Mouse (Mus musculus): ENCODE results near the gene Rnf40. TPM values are rescaled to one million over a fixed set of nuclear protein-coding genes. Genes with fewer than 3 reads are reported as not detected.

The Rnf40 gene
- total RNA-seq, 1 experiment: 71.0 TPM

GRCm38 (mm10) chr7:127604256-127604655 is 15.7 kb downstream of the Rnf40 start:
- Histone ChIP-seq H3K4me3 (ENCODE audit: insufficient read depth in 1 of 2, low read depth in 1 of 2, low read length in 2 of 2, poor library complexity in 1 of 2, severe bottlenecking in 1 of 2) (0 out of 4 replicates have a peak overlapping the region, but pooled peaks of 1 of the 2 experiments have one; percentile 12), H3K36me3 (ENCODE audit: control insufficient read depth, insufficient read depth, low read length, poor library complexity, severe bottlenecking) (peaks cover 37% of the 10 kb centered on the region), H3K27ac (ENCODE audit: insufficient read depth, low read depth, low read length, poor library complexity, severe bottlenecking) (no peak overlapping the region), H3K4me1 (ENCODE audit: control insufficient read depth in 2 of 2, insufficient read depth in 2 of 2, low read length in 2 of 2, poor library complexity in 1 of 2) (peaks cover 0 to 5% of the 10 kb centered on the region in 2 experiments; a peak in 2 of 4 replicates), H3K9ac (ENCODE audit: insufficient read depth, low read depth, low read length, poor library complexity, severe bottlenecking) (peak overlapping the region; percentile 23; the same call in 1 of the 2 replicates), H3K9me3 (ENCODE audit: control insufficient read depth, insufficient read depth, low read depth, low read length) (no peaks in the 10 kb centered on the region)
- DNase-seq (ENCODE audit: low read depth, low spot score): no peak
- TF ChIP-seq ZC3H11A (IDR thresholded peaks at IDR 0.05; ENCODE audit: borderline replicate concordance, low read depth, low read length) (no peak), MAFK (IDR thresholded peaks at IDR 0.05; ENCODE audit: insufficient read depth, low read depth, low read length) (no peak), ZNF384 (IDR thresholded peaks at IDR 0.05; ENCODE audit: low read depth, low read length) (no peak), HCFC1 (IDR thresholded peaks at IDR 0.05; ENCODE audit: borderline replicate concordance, insufficient read depth, low read length) (no peak)
- in situ Hi-C loops (cut with MboI; ENCODE audit: low sequenced_read_pairs in 2 of 2, unreplicated experiment in 2 of 2): no loop called here

- H3K4me1 ChIP-seq (ENCODE audit: control insufficient read depth in 2 of 2, insufficient read depth in 2 of 2, low read length in 2 of 2, poor library complexity in 1 of 2): peaks cover 0 to 5% of the 10 kb centered on the region in 2 experiments; a peak in 2 of 4 replicates
- DNase-seq (ENCODE audit: low read depth, low spot score): no peak
- no peak overlapping the region for H3K4me3 ChIP-seq (ENCODE audit: insufficient read depth in 1 of 2, low read depth in 1 of 2, low read length in 2 of 2, poor library complexity in 1 of 2, severe bottlenecking in 1 of 2)
- peaks cover 40% of the 10 kb centered on the region for H3K36me3 ChIP-seq (ENCODE audit: control insufficient read depth, insufficient read depth, low read length, poor library complexity, severe bottlenecking)
- peaks cover 12% of the 10 kb centered on the region for H3K9me3 ChIP-seq (ENCODE audit: control insufficient read depth, insufficient read depth, low read depth, low read length)
- in situ Hi-C loops (cut with MboI; ENCODE audit: low sequenced_read_pairs in 2 of 2, unreplicated experiment in 2 of 2): no loop called here
- no peak for TF ChIP-seq MAFK (IDR thresholded peaks at IDR 0.05; ENCODE audit: insufficient read depth, low read depth, low read length)
- TF ChIP-seq HCFC1 (IDR thresholded peaks at IDR 0.05; ENCODE audit: borderline replicate concordance, insufficient read depth, low read length): no peak
- no peak for TF ChIP-seq ZNF384 (IDR thresholded peaks at IDR 0.05; ENCODE audit: low read depth, low read length)
- H3K27ac ChIP-seq (ENCODE audit: insufficient read depth, low read depth, low read length, poor library complexity, severe bottlenecking): no peak overlapping the region
- H3K9ac ChIP-seq (ENCODE audit: insufficient read depth, low read depth, low read length, poor library complexity, severe bottlenecking): no peak overlapping the region
Measured at GRCm38 (mm10) chr7:127607150-127607549, 18.6 kb downstream of the Rnf40 start.

- Histone ChIP-seq H3K27ac (ENCODE audit: insufficient read depth, low read depth, low read length, poor library complexity, severe bottlenecking) (peak overlapping the region; percentile 13; the same call in 1 of the 2 replicates), H3K4me1 (ENCODE audit: control insufficient read depth in 2 of 2, insufficient read depth in 2 of 2, low read length in 2 of 2, poor library complexity in 1 of 2) (peaks cover 0 to 3% of the 10 kb centered on the region in 2 experiments; a peak in 1 of 4 replicates), H3K9ac (ENCODE audit: insufficient read depth, low read depth, low read length, poor library complexity, severe bottlenecking) (no peak overlapping the region), H3K4me3 (ENCODE audit: insufficient read depth in 1 of 2, low read depth in 1 of 2, low read length in 2 of 2, poor library complexity in 1 of 2, severe bottlenecking in 1 of 2) (no peak overlapping the region), H3K36me3 (ENCODE audit: control insufficient read depth, insufficient read depth, low read length, poor library complexity, severe bottlenecking) (peaks cover 30% of the 10 kb centered on the region), H3K9me3 (ENCODE audit: control insufficient read depth, insufficient read depth, low read depth, low read length) (peaks cover 14% of the 10 kb centered on the region)
- no peak for DNase-seq (ENCODE audit: low read depth, low spot score)
- TF ChIP-seq CHD2 (IDR thresholded peaks at IDR 0.05; ENCODE audit: low read depth, low read length): no peak
- no peak for TF ChIP-seq MAFK (IDR thresholded peaks at IDR 0.05; ENCODE audit: insufficient read depth, low read depth, low read length)
- TF ChIP-seq ZNF384 (IDR thresholded peaks at IDR 0.05; ENCODE audit: low read depth, low read length): no peak
- TF ChIP-seq HCFC1 (IDR thresholded peaks at IDR 0.05; ENCODE audit: borderline replicate concordance, insufficient read depth, low read length): no peak
- no peak for TF ChIP-seq ZC3H11A (IDR thresholded peaks at IDR 0.05; ENCODE audit: borderline replicate concordance, low read depth, low read length)
- in situ Hi-C loops (cut with MboI; ENCODE audit: low sequenced_read_pairs in 2 of 2, unreplicated experiment in 2 of 2): no loop called here
Measured at GRCm38 (mm10) chr7:127611011-127611410, 22.4 kb downstream of the Rnf40 start.

GRCm38 (mm10) chr7:127611561-127611960 is 23.0 kb downstream of the Rnf40 start:
- peaks cover 18% of the 10 kb centered on the region for H3K9me3 ChIP-seq (ENCODE audit: control insufficient read depth, insufficient read depth, low read depth, low read length)
- peaks cover 30% of the 10 kb centered on the region for H3K36me3 ChIP-seq (ENCODE audit: control insufficient read depth, insufficient read depth, low read length, poor library complexity, severe bottlenecking)
- H3K4me3 ChIP-seq (ENCODE audit: insufficient read depth in 1 of 2, low read depth in 1 of 2, low read length in 2 of 2, poor library complexity in 1 of 2, severe bottlenecking in 1 of 2): no peak overlapping the region
- H3K9ac ChIP-seq (ENCODE audit: insufficient read depth, low read depth, low read length, poor library complexity, severe bottlenecking): no peak overlapping the region
- DNase-seq (ENCODE audit: low read depth, low spot score): no peak
- TF ChIP-seq CHD2 (IDR thresholded peaks at IDR 0.05; ENCODE audit: low read depth, low read length) (no peak), ZC3H11A (IDR thresholded peaks at IDR 0.05; ENCODE audit: borderline replicate concordance, low read depth, low read length) (no peak), HCFC1 (IDR thresholded peaks at IDR 0.05; ENCODE audit: borderline replicate concordance, insufficient read depth, low read length) (no peak), ZNF384 (IDR thresholded peaks at IDR 0.05; ENCODE audit: low read depth, low read length) (no peak), MAFK (IDR thresholded peaks at IDR 0.05; ENCODE audit: insufficient read depth, low read depth, low read length) (no peak)
- H3K27ac ChIP-seq (ENCODE audit: insufficient read depth, low read depth, low read length, poor library complexity, severe bottlenecking): no peak overlapping the region
- H3K4me1 ChIP-seq (ENCODE audit: control insufficient read depth in 2 of 2, insufficient read depth in 2 of 2, low read length in 2 of 2, poor library complexity in 1 of 2): peaks cover 0 to 3% of the 10 kb centered on the region in 2 experiments; a peak in 1 of 4 replicates
- in situ Hi-C loops (cut with MboI; ENCODE audit: low sequenced_read_pairs in 2 of 2, unreplicated experiment in 2 of 2): no loop called here

- H3K27ac ChIP-seq (ENCODE audit: insufficient read depth, low read depth, low read length, poor library complexity, severe bottlenecking): no peak overlapping the region
- TF ChIP-seq CHD2 (IDR thresholded peaks at IDR 0.05; ENCODE audit: low read depth, low read length): no peak
- no peak for TF ChIP-seq ZC3H11A (IDR thresholded peaks at IDR 0.05; ENCODE audit: borderline replicate concordance, low read depth, low read length)
- no peak for TF ChIP-seq ZNF384 (IDR thresholded peaks at IDR 0.05; ENCODE audit: low read depth, low read length)
- no peak for TF ChIP-seq MAFK (IDR thresholded peaks at IDR 0.05; ENCODE audit: insufficient read depth, low read depth, low read length)
- no peak for TF ChIP-seq HCFC1 (IDR thresholded peaks at IDR 0.05; ENCODE audit: borderline replicate concordance, insufficient read depth, low read length)
Measured at GRCm38 (mm10) chr7:127613501-127613900, 24.9 kb downstream of the Rnf40 start.

More at GRCm38 (mm10) chr7:127613501-127613900, 24.9 kb downstream of the Rnf40 start:
- Histone ChIP-seq H3K9ac (ENCODE audit: insufficient read depth, low read depth, low read length, poor library complexity, severe bottlenecking) (no peak overlapping the region), H3K4me1 (ENCODE audit: control insufficient read depth in 2 of 2, insufficient read depth in 2 of 2, low read length in 2 of 2, poor library complexity in 1 of 2) (peaks cover 0 to 3% of the 10 kb centered on the region in 2 experiments; a peak in 1 of 4 replicates), H3K4me3 (ENCODE audit: insufficient read depth in 1 of 2, low read depth in 1 of 2, low read length in 2 of 2, poor library complexity in 1 of 2, severe bottlenecking in 1 of 2) (no peak overlapping the region), H3K36me3 (ENCODE audit: control insufficient read depth, insufficient read depth, low read length, poor library complexity, severe bottlenecking) (peaks cover 30% of the 10 kb centered on the region), H3K9me3 (ENCODE audit: control insufficient read depth, insufficient read depth, low read depth, low read length) (peaks cover 23% of the 10 kb centered on the region)
- DNase-seq (ENCODE audit: low read depth, low spot score): no peak
- in situ Hi-C loops (cut with MboI; ENCODE audit: low sequenced_read_pairs in 2 of 2, unreplicated experiment in 2 of 2): no loop called here

Measured in ES-E14 (cell line).